Mouse (Mus musculus) liver, embryonic 11.5 days (tissue): ENCODE data around the gene Capg. TPM values are rescaled to one million over a fixed set of nuclear protein-coding genes. Genes with fewer than 3 reads are reported as not detected.
A peak's percentile ranks its signal among the peaks of the same experiment; 100 is the strongest.

Source experiments
- ATAC-seq: fragments of 200-750 bp; cut with Nextera tagmentation; replicated peaks from 2 replicates; pipeline ENCODE4 v1.8.0; 2017; ENCODE audit warnings: moderate number of reproducible peaks, mild to moderate bottlenecking, moderate TSS enrichment, moderate library complexity; ENCODE audit not compliant: low FRiP score
- DNase-seq: peaks from one replicate; pipeline ENCODE4 v3.0.0-alpha.2; 2017; ENCODE audit warnings: low spot score
- H3K27ac ChIP-seq: fragments of 300-500 bp; sonication (generic); 2 replicates; pipeline ENCODE4 v1.5.1; 2014; ENCODE audit warnings: mild to moderate bottlenecking, low read depth, low read length, control low read depth
- H3K27me3 ChIP-seq: fragments of 300-500 bp; sonication (generic); replicated peaks from 2 replicates; pipeline ENCODE4 v1.6.1; 2014; ENCODE audit warnings: low read length, mixed read lengths; ENCODE audit not compliant: control insufficient read depth, insufficient read depth
- H3K36me3 ChIP-seq: fragments of 300-500 bp; sonication (generic); 2 replicates; pipeline ENCODE4 v1.6.1; 2014; ENCODE audit warnings: mild to moderate bottlenecking, low read length, moderate library complexity, mixed read lengths; ENCODE audit not compliant: control insufficient read depth, insufficient read depth
- H3K4me1 ChIP-seq: fragments of 300-500 bp; sonication (generic); replicated peaks from 2 replicates; pipeline ENCODE4 v1.6.1; 2014; ENCODE audit warnings: low read length, mixed read lengths; ENCODE audit not compliant: control insufficient read depth, insufficient read depth
- H3K4me2 ChIP-seq: fragments of 300-500 bp; sonication (generic); 2 replicates; pipeline ENCODE4 v1.6.1; 2014; ENCODE audit warnings: mild to moderate bottlenecking, control low read depth, moderate library complexity
- H3K4me3 ChIP-seq: fragments of 300-500 bp; sonication (generic); 2 replicates; pipeline ENCODE4 v1.5.1; 2014; ENCODE audit warnings: low read depth, low read length, control low read depth
- H3K9ac ChIP-seq: fragments of 300-500 bp; sonication (generic); 2 replicates; pipeline ENCODE4 v1.6.1; 2014; ENCODE audit warnings: low read depth, low read length, control low read depth
- H3K9me3 ChIP-seq: fragments of 300-500 bp; sonication (generic); 2 replicates; pipeline ENCODE4 v1.6.1; 2016; ENCODE audit warnings: low read length, inconsistent platforms, mixed read lengths; ENCODE audit not compliant: control insufficient read depth
- WGBS: fragments of 180-500 bp; shearing (Covaris S2); extraction: QIAGEN DNeasy Blood & Tissue Kit; methylation state at CpG from one replicate; pipeline ENCODE4 v1.1.7; 2014; 5-methylcytosine and 5-hydroxymethylcytosine counted together
- polyA plus RNA-seq: library from polyadenylated mRNA; unstranded; fragments of >200 nt; fragmentation: Nextera tagmentation; extraction: Ambion mirVana; gene quantifications from 2 replicates; pipeline ENCODE4 v1.2.1, GENCODE M21; 2014

Gene Capg
- polyA plus RNA-seq, 1 experiment from 2014 or later, result 30.2 TPM

DNA sequence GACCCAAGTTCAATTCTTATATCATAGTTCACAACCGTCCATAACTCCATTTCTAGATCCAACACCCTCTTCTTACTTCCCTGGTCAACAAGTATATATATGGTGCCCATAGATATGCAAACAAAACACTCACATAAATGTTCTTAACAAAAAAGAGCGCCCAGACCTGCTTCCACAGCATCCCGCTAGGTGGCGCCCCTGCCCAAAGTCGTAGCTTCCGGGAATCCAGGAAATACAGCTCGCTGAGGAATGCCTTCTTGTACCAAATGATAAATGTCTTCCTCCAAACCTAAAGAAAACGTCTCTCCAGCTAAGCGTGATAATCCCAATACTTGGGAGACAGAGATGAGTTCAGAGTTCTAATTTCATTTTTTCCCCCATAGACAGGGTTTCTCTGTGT lies 9.0 kb upstream of the Capg start:
- no peak for ATAC-seq
- H3K36me3 ChIP-seq, result no peaks in the 10 kb centered on the region
- H3K4me1 ChIP-seq, result peaks cover 6% of the 10 kb centered on the region; the same call in 1 of the 2 replicates
- no peak overlapping the region; the same call in 1 of the 2 replicates for H3K4me3 ChIP-seq
- no peak overlapping the region for H3K27ac ChIP-seq
- 3% methylated on average over 9 of the region's 9 CpGs for WGBS
- H3K9ac ChIP-seq, result no peak overlapping the region
- DNase-seq, result peak; percentile 83
- peak overlapping the region; percentile 48 for H3K4me2 ChIP-seq
- no peaks in the 10 kb centered on the region for H3K9me3 ChIP-seq
- no peaks in the 10 kb centered on the region for H3K27me3 ChIP-seq

GRCm38 (mm10) chr6:72537998-72538500 lies 6.1 kb upstream of the Capg start:
- Histone ChIP-seq H3K4me3 (peak overlapping the region; percentile 63), H3K36me3 (no peaks in the 10 kb centered on the region), H3K4me2 (peak overlapping the region; percentile 81), H3K9ac (peak overlapping the region; percentile 77), H3K27me3 (no peaks in the 10 kb centered on the region), H3K4me1 (peaks cover 6% of the 10 kb centered on the region; the same call in 1 of the 2 replicates), H3K27ac (no peak overlapping the region; the same call in 1 of the 2 replicates), H3K9me3 (no peaks in the 10 kb centered on the region)
- WGBS, result 47% methylated on average over 10 of the region's 10 CpGs
- DNase-seq (no peak), ATAC-seq (no peak)

- ATAC-seq (peak; percentile 98), DNase-seq (peak; percentile 77)
- peak overlapping the region; percentile 14; the same call in 1 of the 2 replicates for H3K27ac ChIP-seq
- H3K4me2 ChIP-seq, result peak overlapping the region; percentile 81
- H3K9ac ChIP-seq, result peak overlapping the region; percentile 77
- H3K4me3 ChIP-seq, result peak overlapping the region; percentile 63
- no peaks in the 10 kb centered on the region for H3K36me3 ChIP-seq
- H3K9me3 ChIP-seq, result no peaks in the 10 kb centered on the region
- peaks cover 6% of the 10 kb centered on the region; the same call in 1 of the 2 replicates for H3K4me1 ChIP-seq
- WGBS, result 5% methylated on average over 16 of the region's 16 CpGs
- no peaks in the 10 kb centered on the region for H3K27me3 ChIP-seq
Measured at GRCm38 (mm10) chr6:72538562-72539031, 5.6 kb upstream of the Capg start.

GRCm38 (mm10) chr6:72543265-72543850 lies 833 bp upstream of the Capg start:
- DNase-seq (no peak), ATAC-seq (no peak)
- Histone ChIP-seq H3K36me3 (no peaks in the 10 kb centered on the region), H3K9me3 (no peaks in the 10 kb centered on the region), H3K4me2 (no peak overlapping the region), H3K4me3 (no peak overlapping the region), H3K9ac (no peak overlapping the region), H3K4me1 (peaks cover 6% of the 10 kb centered on the region), H3K27ac (no peak overlapping the region), H3K27me3 (no peaks in the 10 kb centered on the region)
- WGBS, result 87% methylated on average over 12 of the region's 12 CpGs

- Histone ChIP-seq H3K9ac (no peak overlapping the region), H3K4me3 (no peak overlapping the region), H3K36me3 (no peaks in the 10 kb centered on the region), H3K4me1 (peaks cover 20% of the 10 kb centered on the region), H3K27ac (no peak overlapping the region), H3K4me2 (no peak overlapping the region), H3K27me3 (no peaks in the 10 kb centered on the region), H3K9me3 (no peaks in the 10 kb centered on the region)
- no peak for ATAC-seq
- no peak for DNase-seq
- WGBS, result 70% methylated on average over 7 of the region's 7 CpGs
Measured at GRCm38 (mm10) chr6:72545377-72545776, 1.2 kb downstream of the Capg start.

DNA sequence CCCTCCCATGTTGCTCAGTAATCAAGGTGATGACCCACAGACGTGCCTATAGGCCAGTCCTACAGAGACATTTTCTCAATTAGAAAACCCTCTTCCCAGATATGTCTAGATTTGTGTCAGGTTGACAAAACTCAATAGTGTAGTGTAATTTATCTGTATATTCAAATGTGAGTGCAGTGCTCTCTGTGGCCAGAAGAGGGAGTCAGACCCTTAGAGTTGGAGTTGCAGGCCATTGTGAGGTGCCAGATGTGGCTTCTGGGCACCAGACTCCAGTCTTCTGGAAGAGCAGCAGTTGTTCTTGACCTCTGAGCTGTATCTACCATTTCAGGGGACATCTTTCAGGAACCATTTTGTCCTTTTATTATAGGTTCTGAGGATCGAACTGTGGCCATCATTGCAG lies 2.9 kb downstream of the Capg start:
- H3K4me1 ChIP-seq, result peaks cover 30% of the 10 kb centered on the region
- no peak overlapping the region for H3K4me2 ChIP-seq
- H3K9me3 ChIP-seq, result no peaks in the 10 kb centered on the region
- H3K4me3 ChIP-seq, result no peak overlapping the region
- no peak overlapping the region for H3K9ac ChIP-seq
- no peaks in the 10 kb centered on the region for H3K27me3 ChIP-seq
- no peak for DNase-seq
- H3K27ac ChIP-seq, result no peak overlapping the region
- 92% methylated on average over 2 of the region's 2 CpGs for WGBS
- H3K36me3 ChIP-seq, result no peaks in the 10 kb centered on the region
- ATAC-seq, result no peak

DNA sequence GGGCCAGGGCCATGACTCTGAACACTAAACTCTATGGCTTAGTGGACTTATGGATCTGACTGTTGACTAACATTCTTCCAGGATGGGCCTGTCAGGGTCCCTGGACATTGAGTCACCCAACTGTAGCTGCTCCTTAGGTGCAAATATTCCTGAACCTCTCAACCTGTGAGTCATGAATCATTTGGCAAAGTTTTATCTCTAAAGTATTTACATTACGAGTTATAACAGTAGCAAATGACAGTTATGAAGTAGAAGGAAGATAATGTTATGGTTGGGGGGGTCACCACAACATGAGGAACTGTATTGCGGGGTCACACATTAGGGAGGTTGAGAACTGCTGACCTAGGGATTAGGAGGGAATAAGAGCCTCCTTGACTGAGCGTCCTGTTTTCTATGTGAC lies 3.7 kb downstream of the Capg start:
- no peak for ATAC-seq
- WGBS, result 88% methylated on average over 3 of the region's 3 CpGs
- H3K4me1 ChIP-seq, result peaks cover 33% of the 10 kb centered on the region

GRCm38 (mm10) chr6:72549041-72549580 lies 4.9 kb downstream of the Capg start:
- Histone ChIP-seq H3K4me2 (peak overlapping the region; percentile 46), H3K27ac (no peak overlapping the region; the same call in 1 of the 2 replicates), H3K9ac (peak overlapping the region; percentile 15), H3K4me1 (peaks cover 35% of the 10 kb centered on the region), H3K4me3 (0 out of 2 replicates have a peak overlapping the region, but pooled peaks have one; percentile 1), H3K36me3 (no peaks in the 10 kb centered on the region), H3K9me3 (no peaks in the 10 kb centered on the region), H3K27me3 (no peaks in the 10 kb centered on the region)
- DNase-seq, result peak; percentile 57
- WGBS, result 32% methylated on average over 9 of the region's 9 CpGs
- ATAC-seq, result peak; percentile 70

More for the DNA sequence above, 3.7 kb downstream of the Capg start:
- Histone ChIP-seq H3K9ac (no peak overlapping the region), H3K36me3 (no peaks in the 10 kb centered on the region), H3K4me3 (no peak overlapping the region), H3K4me2 (no peak overlapping the region), H3K27ac (no peak overlapping the region), H3K9me3 (no peaks in the 10 kb centered on the region), H3K27me3 (no peaks in the 10 kb centered on the region)
- no peak for DNase-seq
